Mouse (Mus musculus): Measurements from ENCODE around the gene Defb30. TPM values are rescaled to one million over a fixed set of nuclear protein-coding genes. Genes with fewer than 3 reads are reported as not detected.

Gene Defb30
- polyA plus RNA-seq, 1 experiment from 2014 or later = not detected

GRCm38 (mm10) chr14:62984410-62984809 is 65.3 kb downstream of the Defb30 start, which contains the start of gene Defb48:
Gene Defb48, minus strand, starts transcription at chr14:62984510.
- no peak within 1 kb of the TSS for H3K4me2 ChIP-seq (ENCODE audit: low read depth, low read length)
- WGBS = 56% methylated on average over 1 of the region's 1 CpGs

More at GRCm38 (mm10) chr14:62984410-62984809, 65.3 kb downstream of the Defb30 start, which contains the start of gene Defb48:
- Histone ChIP-seq H3K9ac (ENCODE audit: low read length) (no peak within 1 kb of the TSS), H3K4me3 (replicated peaks; ENCODE audit: low read length) (no peak within 1 kb of the TSS), H3K27me3 (ENCODE audit: control insufficient read depth, insufficient read depth, low read length) (no peaks in the 10 kb centered on the region), H3K4me1 (ENCODE audit: control insufficient read depth, insufficient read depth, low read length) (no peaks in the 10 kb centered on the region), H3K9me3 (replicated peaks; ENCODE audit: control insufficient read depth, low read length) (no peaks in the 10 kb centered on the region), H3K36me3 (ENCODE audit: control insufficient read depth, insufficient read depth, low read length) (no peaks in the 10 kb centered on the region), H3K27ac (ENCODE audit: low read length) (no peak within 1 kb of the TSS)
- no peak for ATAC-seq (ENCODE audit: insufficient read depth, low FRiP score)

Other genes with a start within 250 kb of the Defb30 start
- gene Wdfy2, start 212.3 kb downstream of the Defb30 start, polyA plus RNA-seq (2015; fragmentation: Nextera tagmentation; extraction: Ambion mirVana) = 6.4 and 7.2 TPM in 2 replicates
- gene Defb48, start 65.5 kb downstream of the Defb30 start, polyA plus RNA-seq (2015; fragmentation: Nextera tagmentation; extraction: Ambion mirVana) = not detected in 2 replicates
- gene Defb47, start 51.9 kb downstream of the Defb30 start, polyA plus RNA-seq (2015; fragmentation: Nextera tagmentation; extraction: Ambion mirVana) = not detected in 2 replicates
- not detected in 2 replicates for gene Defb43, start 38.2 kb downstream of the Defb30 start, polyA plus RNA-seq (2015; fragmentation: Nextera tagmentation; extraction: Ambion mirVana)
- 0.31 and 0.36 TPM in 2 replicates for gene Defb42, start 3.0 kb downstream of the Defb30 start, polyA plus RNA-seq (2015; fragmentation: Nextera tagmentation; extraction: Ambion mirVana)